Mouse (Mus musculus) liver, embryonic 14.5 days (tissue): ENCODE measurements at regions not wholly inside any gene's neighbourhood (a gene's known extent, or its start where the extent isn't known, plus 50 kb on each side); places are given as distances from the start of the nearest gene placed in this dataset.
A peak's percentile ranks its signal among the peaks of the same experiment; 100 is the strongest.

Source experiments
- CTCF ChIP-seq: IDR thresholded peaks from 2 replicates; pipeline ENCODE4 v1.5.1; 2016; ENCODE audit warnings: antibody characterized with exemption, low read depth, control low read depth
- EP300 ChIP-seq: IDR thresholded peaks from 2 replicates; pipeline ENCODE4 v1.6.1; 2016; ENCODE audit warnings: antibody characterized with exemption, low read depth

DNA sequence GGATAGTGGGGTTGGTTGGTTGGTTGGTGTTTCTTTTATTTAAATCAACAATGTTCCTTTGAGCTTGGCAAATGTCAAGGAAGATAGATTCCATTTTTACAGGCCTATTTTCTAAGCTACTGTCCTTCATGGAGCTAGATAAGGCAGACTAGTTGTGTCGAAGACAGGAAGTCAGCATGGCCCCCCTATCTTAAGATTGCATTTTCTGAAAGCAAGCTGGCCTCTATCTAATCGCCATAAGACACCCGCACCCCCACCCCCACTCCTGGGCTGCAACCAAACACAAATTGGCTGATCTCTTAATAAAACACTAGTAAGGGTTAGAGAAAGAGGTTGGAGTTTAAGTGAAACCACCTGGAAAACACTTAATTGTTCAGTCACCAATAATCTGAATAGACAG lies 1708.5 kb upstream of the 5930422O12Rik start:
- no peak for TF ChIP-seq CTCF
- peak; percentile 93 for TF ChIP-seq EP300
